7 mouse cellular contexts compared by ENCODE assay signal in the genomic region with DNA sequence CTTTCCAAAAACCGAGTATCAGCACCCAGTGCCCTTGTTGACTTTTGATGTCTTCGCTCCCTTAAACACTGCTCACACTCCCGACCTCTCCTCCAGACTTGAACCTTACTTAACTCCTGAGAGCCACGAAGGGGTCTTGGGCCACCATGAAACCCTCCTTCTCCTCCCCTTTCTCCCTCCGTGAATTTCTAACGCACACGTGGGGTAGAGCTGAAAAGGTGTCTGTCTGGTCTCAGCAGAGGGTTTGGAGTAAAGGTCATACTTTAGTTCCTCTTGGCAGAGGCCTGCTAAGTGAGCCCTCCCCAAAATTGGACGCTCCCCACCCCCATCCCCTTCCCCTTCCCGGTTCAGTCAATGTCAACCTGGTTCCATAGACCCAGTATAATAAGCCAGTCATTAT. TPM values are rescaled to one million over a fixed set of nuclear protein-coding genes. Genes with fewer than 3 reads are reported as not detected.
DNase-seq lines count a peak whose midpoint lies in the region; ATAC-seq lines count a peak whose summit lies in the region.

No protein-coding gene starts in this region.

- 1% methylated on average over 9 of the region's 9 CpGs for WGBS in forebrain, embryonic 15.5 days
- 2% methylated on average over 9 of the region's 9 CpGs for WGBS in kidney, embryonic 15.5 days
- WGBS in midbrain, embryonic 10.5 days: 3% methylated on average over 9 of the region's 9 CpGs

- no peak for ATAC-seq in forebrain, embryonic 15.5 days (replicated peaks)
- ATAC-seq in kidney, embryonic 15.5 days (replicated peaks; ENCODE audit: low FRiP score): no peak
- ATAC-seq in erythroid progenitor cell, adult 5-6 weeks (replicated peaks; ENCODE audit: low FRiP score, poor library complexity, severe bottlenecking): no peak

- DNase-seq in 3T3-L1 (ENCODE audit: low read depth, low spot score): peak; percentile 10
- DNase-seq in A20 (ENCODE audit: low read depth, low spot score): peak; percentile 72
- no peak for DNase-seq in midbrain, embryonic 10.5 days (ENCODE audit: low spot score)
- DNase-seq in urinary bladder, postnatal 4 days (ENCODE audit: low spot score in 2 of 2): no peak

- H3K4me3 ChIP-seq in forebrain, embryonic 15.5 days: peak overlapping the region; percentile 76
- H3K4me3 ChIP-seq in kidney, embryonic 15.5 days (replicated peaks): peak overlapping the region; percentile 87
- H3K4me3 ChIP-seq in midbrain, embryonic 10.5 days: peak overlapping the region; percentile 95

- peaks cover 15% of the 10 kb centered on the region for H3K4me1 ChIP-seq in forebrain, embryonic 15.5 days
- H3K4me1 ChIP-seq in kidney, embryonic 15.5 days: 0 out of 2 replicates have a peak, but pooled peaks cover 8% of the 10 kb centered on the region
- H3K4me1 ChIP-seq in midbrain, embryonic 10.5 days: peaks cover 16% of the 10 kb centered on the region

- H3K27ac ChIP-seq in forebrain, embryonic 15.5 days (replicated peaks): no peak overlapping the region
- peak overlapping the region; percentile 86 for H3K27ac ChIP-seq in kidney, embryonic 15.5 days
- H3K27ac ChIP-seq in midbrain, embryonic 10.5 days (replicated peaks): peak overlapping the region; percentile 91

- no peaks in the 10 kb centered on the region for H3K36me3 ChIP-seq in forebrain, embryonic 15.5 days
- no peaks in the 10 kb centered on the region for H3K36me3 ChIP-seq in kidney, embryonic 15.5 days
- no peaks in the 10 kb centered on the region for H3K36me3 ChIP-seq in midbrain, embryonic 10.5 days

- H3K27me3 ChIP-seq in forebrain, embryonic 15.5 days: no peaks in the 10 kb centered on the region
- H3K27me3 ChIP-seq in kidney, embryonic 15.5 days: no peaks in the 10 kb centered on the region
- H3K27me3 ChIP-seq in midbrain, embryonic 10.5 days (ENCODE audit: low read depth, poor library complexity, severe bottlenecking): no peaks in the 10 kb centered on the region

- H3K9me3 ChIP-seq in forebrain, embryonic 15.5 days: no peaks in the 10 kb centered on the region
- no peaks in the 10 kb centered on the region for H3K9me3 ChIP-seq in kidney, embryonic 15.5 days (replicated peaks)
- H3K9me3 ChIP-seq in midbrain, embryonic 10.5 days (replicated peaks): no peaks in the 10 kb centered on the region

- peak overlapping the region; percentile 63 for H3K4me2 ChIP-seq in forebrain, embryonic 15.5 days (replicated peaks)
- peak overlapping the region; percentile 79 for H3K4me2 ChIP-seq in kidney, embryonic 15.5 days

- peak overlapping the region; percentile 57 for H3K9ac ChIP-seq in forebrain, embryonic 15.5 days (replicated peaks)
- H3K9ac ChIP-seq in kidney, embryonic 15.5 days: peak overlapping the region; percentile 57

RNA-seq across cellular contexts. Expression of a gene that starts 1.2 kb away (rescaled TPM):
- 168 and 182 TPM in 2 replicates for polyA plus RNA-seq in forebrain, embryonic 15.5 days (2015; fragmentation: Nextera tagmentation; extraction: Ambion mirVana)
- 258 and 309 TPM in 2 replicates for polyA plus RNA-seq in kidney, embryonic 15.5 days (2015; fragmentation: Nextera tagmentation; extraction: Ambion mirVana)
- 96.4 and 97.5 TPM in 2 replicates for polyA plus RNA-seq in midbrain, embryonic 10.5 days (2016; fragmentation: Nextera tagmentation; extraction: Ambion mirVana)
- total RNA-seq in erythroid progenitor cell, adult 5-6 weeks (2015; ENCODE audit: low replicate concordance): 91.2 and 119 TPM in 2 replicates
- 141 and 142 TPM in 2 replicates for total RNA-seq in erythroid progenitor cell, adult 5-6 weeks (2017; ENCODE audit: low replicate concordance)

RNA-seq across cellular contexts. Expression of a gene that starts 1.4 kb away (rescaled TPM):
- polyA plus RNA-seq in forebrain, embryonic 15.5 days (2015; fragmentation: Nextera tagmentation; extraction: Ambion mirVana): 13.9 and 15.2 TPM in 2 replicates
- polyA plus RNA-seq in kidney, embryonic 15.5 days (2015; fragmentation: Nextera tagmentation; extraction: Ambion mirVana): 15.6 and 18.1 TPM in 2 replicates
- polyA plus RNA-seq in midbrain, embryonic 10.5 days (2016; fragmentation: Nextera tagmentation; extraction: Ambion mirVana): 6.3 and 6.7 TPM in 2 replicates
- 121 and 144 TPM in 2 replicates for total RNA-seq in erythroid progenitor cell, adult 5-6 weeks (2015; ENCODE audit: low replicate concordance)
- 172 and 178 TPM in 2 replicates for total RNA-seq in erythroid progenitor cell, adult 5-6 weeks (2017; ENCODE audit: low replicate concordance)

RNA-seq across cellular contexts. Expression of a gene that starts 23.3 kb away (rescaled TPM):
- polyA plus RNA-seq in forebrain, embryonic 15.5 days (2015; fragmentation: Nextera tagmentation; extraction: Ambion mirVana): 0.17 and 0.20 TPM in 2 replicates
- polyA plus RNA-seq in kidney, embryonic 15.5 days (2015; fragmentation: Nextera tagmentation; extraction: Ambion mirVana): 0.23 and 0.31 TPM in 2 replicates
- 0.05 and 0.20 TPM in 2 replicates for polyA plus RNA-seq in midbrain, embryonic 10.5 days (2016; fragmentation: Nextera tagmentation; extraction: Ambion mirVana)
- not detected in 2 replicates for total RNA-seq in erythroid progenitor cell, adult 5-6 weeks (2015; ENCODE audit: low replicate concordance)
- 0.15 TPM in 1 of 2 replicates, not detected in the other for total RNA-seq in erythroid progenitor cell, adult 5-6 weeks (2017; ENCODE audit: low replicate concordance)

Comparison
In these comparisons a context has a peak if more than half of its experiments do, and no peak if none do; other contexts are left out.
1. DNase-seq: peak in 3T3-L1 (single experiment) and A20 (single experiment); none in midbrain, embryonic 10.5 days (single experiment) and urinary bladder, postnatal 4 days (0 of 2).
2. Peak in every context shown above with its lines, with median percentiles within 50 percentile points of each other: H3K4me3 ChIP-seq.